Mouse (Mus musculus) midbrain, embryonic 15.5 days (tissue): ENCODE results near the gene Tpcn1. TPM values are rescaled to one million over a fixed set of nuclear protein-coding genes. Genes with fewer than 3 reads are reported as not detected.

ENCODE experiments used
- ATAC-seq: fragments of 200-750 bp; cut with Nextera tagmentation; replicated peaks from 2 replicates; pipeline ENCODE4 v1.8.0; 2017; ENCODE audit warnings: moderate TSS enrichment
- H3K27ac ChIP-seq: fragments of 300-500 bp; sonication (generic); 2 replicates; pipeline ENCODE4 v1.5.1; 2015; ENCODE audit warnings: mild to moderate bottlenecking, inconsistent platforms
- H3K27me3 ChIP-seq: fragments of 300-500 bp; sonication (generic); replicated peaks from 2 replicates; pipeline ENCODE4 v1.6.1; 2015; ENCODE audit warnings: inconsistent platforms
- H3K36me3 ChIP-seq: fragments of 300-500 bp; sonication (generic); replicated peaks from 2 replicates; pipeline ENCODE4 v1.6.1; 2015; ENCODE audit warnings: inconsistent platforms
- H3K4me1 ChIP-seq: fragments of 300-500 bp; sonication (generic); 2 replicates; pipeline ENCODE4 v1.6.1; 2015; ENCODE audit warnings: inconsistent platforms
- H3K4me2 ChIP-seq: fragments of 300-500 bp; sonication (generic); 2 replicates; pipeline ENCODE4 v1.6.1; 2015; ENCODE audit warnings: inconsistent platforms, mild to moderate bottlenecking, moderate library complexity
- H3K4me3 ChIP-seq: fragments of 300-500 bp; sonication (generic); 2 replicates; pipeline ENCODE4 v1.5.1; 2015; ENCODE audit warnings: mild to moderate bottlenecking, inconsistent platforms
- H3K9ac ChIP-seq: fragments of 300-500 bp; sonication (generic); 2 replicates; pipeline ENCODE4 v1.6.1; 2015; ENCODE audit warnings: mild to moderate bottlenecking, inconsistent platforms
- H3K9me3 ChIP-seq: fragments of 300-500 bp; sonication (generic); 2 replicates; pipeline ENCODE4 v1.6.1; 2016; ENCODE audit warnings: inconsistent platforms
- WGBS: fragments of 180-500 bp; shearing (Covaris S2); methylation state at CpG from one replicate; pipeline ENCODE4 v1.1.7; 2015; ENCODE audit warnings: mixed read lengths; 5-methylcytosine and 5-hydroxymethylcytosine counted together
- polyA plus RNA-seq: library from polyadenylated mRNA; unstranded; fragments of >200 nt; fragmentation: Nextera tagmentation; extraction: Ambion mirVana; gene quantifications from 2 replicates; pipeline ENCODE4 v1.2.1, GENCODE M21; 2015

Gene Tpcn1
- polyA plus RNA-seq, 1 experiment from 2014 or later, result 17.7 TPM

DNA sequence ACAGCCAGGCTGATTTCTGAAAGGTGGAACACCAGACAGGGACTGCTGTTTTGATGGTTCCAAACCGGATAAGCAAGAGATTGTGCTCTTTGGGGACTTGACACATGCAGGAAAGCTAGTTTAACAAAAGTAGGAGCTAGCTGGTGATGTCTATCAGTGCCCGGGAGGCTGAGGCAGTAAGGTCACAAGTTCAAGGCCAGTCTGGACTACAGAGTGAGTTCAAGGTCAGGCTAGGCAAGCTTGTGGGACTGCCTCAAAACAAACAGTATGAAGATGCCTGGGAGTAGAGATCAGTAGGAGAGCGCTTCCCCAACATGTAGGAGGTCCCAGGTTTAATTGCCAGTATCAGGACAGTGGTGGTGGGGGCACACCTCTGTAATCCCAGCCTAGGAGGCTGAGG lies 91.4 kb downstream of the Tpcn1 start:
- 0 out of 2 replicates have a peak, but pooled peaks cover 3% of the 10 kb centered on the region for H3K36me3 ChIP-seq
- ATAC-seq, result no peak
- WGBS, result 91% methylated on average over 3 of the region's 3 CpGs

DNA sequence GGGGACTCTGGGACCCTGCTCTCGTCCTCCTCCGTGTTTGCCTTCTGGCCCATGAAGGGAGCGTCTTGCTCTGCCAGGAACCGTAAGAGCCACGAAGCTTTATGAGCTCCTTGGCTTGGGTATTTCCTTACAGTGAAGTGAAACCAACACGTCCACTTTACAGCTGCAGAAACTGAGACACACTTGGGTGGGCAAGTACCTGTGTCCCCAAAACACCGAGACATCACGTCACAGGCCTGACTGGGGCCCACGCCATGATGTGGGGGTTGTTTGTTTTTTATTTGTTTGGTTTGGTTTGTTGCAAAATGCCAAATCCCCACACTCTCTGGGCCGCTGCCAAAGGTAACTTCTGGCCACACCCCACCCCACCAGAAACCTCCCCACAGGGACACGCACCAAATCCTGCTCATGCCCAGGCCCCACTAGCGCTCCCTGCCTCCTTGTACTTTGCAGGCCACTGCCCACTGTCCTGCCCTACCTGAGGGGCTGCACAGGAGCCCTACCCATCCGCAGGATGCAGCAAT lies 92.7 kb downstream of the Tpcn1 start:
- Histone ChIP-seq H3K4me1 (peaks cover 2% of the 10 kb centered on the region; the same call in 1 of the 2 replicates), H3K9me3 (no peaks in the 10 kb centered on the region), H3K27me3 (no peaks in the 10 kb centered on the region), H3K27ac (no peak overlapping the region), H3K4me3 (no peak overlapping the region), H3K36me3 (0 out of 2 replicates have a peak, but pooled peaks cover 3% of the 10 kb centered on the region), H3K9ac (no peak overlapping the region), H3K4me2 (no peak overlapping the region)
- 88% methylated on average over 13 of the region's 13 CpGs for WGBS
- ATAC-seq, result no peak

More for the DNA sequence above, 91.4 kb downstream of the Tpcn1 start:
- no peak overlapping the region for H3K27ac ChIP-seq
- no peak overlapping the region for H3K9ac ChIP-seq
- no peak overlapping the region for H3K4me3 ChIP-seq
- H3K9me3 ChIP-seq, result no peaks in the 10 kb centered on the region
- no peaks in the 10 kb centered on the region for H3K27me3 ChIP-seq
- no peak overlapping the region for H3K4me2 ChIP-seq
- H3K4me1 ChIP-seq, result peaks cover 7% of the 10 kb centered on the region

DNA sequence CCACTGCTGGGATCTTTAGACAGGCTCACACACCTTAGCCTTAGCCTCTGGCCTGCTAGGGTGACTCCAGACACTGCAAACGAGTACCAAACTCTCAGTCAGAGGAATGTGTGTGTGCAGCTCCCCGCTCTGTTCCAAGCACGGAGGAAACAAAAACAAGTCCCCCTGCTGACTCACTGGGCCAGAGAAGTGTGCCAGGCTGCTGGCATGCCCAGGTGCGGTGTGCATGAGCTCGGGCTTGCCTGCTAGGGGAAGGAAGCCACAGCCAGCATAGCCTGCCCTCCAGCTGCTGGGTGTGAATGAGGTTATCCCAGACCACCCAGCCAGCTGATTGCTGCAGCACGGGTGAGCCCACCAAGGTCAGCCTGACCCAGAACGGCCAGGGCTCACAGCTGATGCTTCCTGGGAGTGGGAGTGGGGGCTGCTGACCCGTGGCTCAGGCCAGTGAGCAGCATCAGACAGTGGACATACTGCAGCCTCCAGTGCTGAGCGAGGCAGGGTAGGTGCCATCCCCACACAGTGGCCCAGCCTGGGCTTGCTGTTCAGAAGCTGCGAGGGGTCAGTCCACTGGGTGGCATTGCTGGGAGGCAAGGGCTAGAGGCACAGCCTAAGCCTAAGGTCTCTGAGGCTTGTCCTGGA lies 93.3 kb downstream of the Tpcn1 start:
- 80% methylated on average over 10 of the region's 10 CpGs for WGBS
- H3K4me1 ChIP-seq, result peaks cover 5% of the 10 kb centered on the region; the same call in 1 of the 2 replicates
- H3K9me3 ChIP-seq, result no peaks in the 10 kb centered on the region
- ATAC-seq, result no peak
- H3K9ac ChIP-seq, result no peak overlapping the region
- H3K36me3 ChIP-seq, result 0 out of 2 replicates have a peak, but pooled peaks cover 3% of the 10 kb centered on the region
- H3K27me3 ChIP-seq, result no peaks in the 10 kb centered on the region
- H3K4me3 ChIP-seq, result no peak overlapping the region
- no peak overlapping the region for H3K27ac ChIP-seq
- no peak overlapping the region for H3K4me2 ChIP-seq

DNA sequence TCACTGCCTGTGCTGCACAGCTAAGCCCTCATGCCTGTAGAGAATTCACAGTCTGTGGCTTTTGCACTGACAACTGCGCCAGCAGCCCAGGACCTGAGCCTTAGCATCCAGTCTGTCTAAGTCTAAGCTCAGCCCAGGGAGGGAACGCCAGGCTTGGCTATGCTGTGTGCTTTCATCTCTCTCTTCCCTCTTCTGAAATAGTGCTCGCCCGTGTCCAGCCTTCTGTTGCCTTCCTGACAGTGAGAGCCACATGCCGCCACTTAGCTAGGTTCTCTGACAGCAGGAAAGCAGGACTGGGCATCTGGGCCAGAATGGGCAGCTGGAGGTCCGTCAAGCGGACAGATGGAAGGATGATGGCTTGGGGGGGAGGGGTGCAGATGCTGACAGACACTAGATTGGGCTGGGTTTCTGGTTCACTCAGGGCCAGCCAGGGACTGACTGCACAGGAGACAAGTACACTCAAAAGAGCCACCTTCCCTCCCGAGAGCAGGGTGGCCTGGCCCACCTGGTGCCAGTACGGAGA lies 94.5 kb downstream of the Tpcn1 start:
- Histone ChIP-seq H3K4me2 (no peak overlapping the region), H3K36me3 (0 out of 2 replicates have a peak, but pooled peaks cover 3% of the 10 kb centered on the region), H3K9me3 (no peaks in the 10 kb centered on the region), H3K4me3 (no peak overlapping the region), H3K9ac (no peak overlapping the region), H3K27ac (no peak overlapping the region), H3K27me3 (no peaks in the 10 kb centered on the region), H3K4me1 (peaks cover 5% of the 10 kb centered on the region; the same call in 1 of the 2 replicates)
- WGBS, result 75% methylated on average over 9 of the region's 9 CpGs
- no peak for ATAC-seq

DNA sequence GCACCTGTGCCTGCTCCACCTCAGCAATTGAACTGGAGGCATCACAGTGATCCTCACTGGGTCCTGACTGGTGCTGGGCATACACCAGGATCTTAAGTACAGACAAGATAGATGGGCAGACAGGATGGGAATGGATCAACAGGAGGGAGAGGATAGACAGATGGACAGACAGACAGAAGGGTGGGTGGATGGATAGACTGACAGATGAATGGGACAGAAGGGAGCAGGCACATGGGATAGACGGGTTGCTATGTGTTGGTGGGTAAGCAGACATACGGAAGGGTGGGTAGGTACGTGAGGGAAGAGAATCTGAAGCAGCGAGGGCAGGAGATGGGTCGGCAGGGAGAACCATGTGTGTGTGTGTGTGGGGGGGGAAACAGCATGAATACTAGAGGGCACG lies 95.0 kb downstream of the Tpcn1 start:
- Histone ChIP-seq H3K9me3 (no peaks in the 10 kb centered on the region), H3K9ac (no peak overlapping the region), H3K36me3 (0 out of 2 replicates have a peak, but pooled peaks cover 3% of the 10 kb centered on the region), H3K4me2 (no peak overlapping the region), H3K4me1 (peaks cover 5% of the 10 kb centered on the region; the same call in 1 of the 2 replicates), H3K4me3 (no peak overlapping the region), H3K27ac (no peak overlapping the region), H3K27me3 (no peaks in the 10 kb centered on the region)
- WGBS, result 90% methylated on average over 6 of the region's 6 CpGs
- no peak for ATAC-seq

DNA sequence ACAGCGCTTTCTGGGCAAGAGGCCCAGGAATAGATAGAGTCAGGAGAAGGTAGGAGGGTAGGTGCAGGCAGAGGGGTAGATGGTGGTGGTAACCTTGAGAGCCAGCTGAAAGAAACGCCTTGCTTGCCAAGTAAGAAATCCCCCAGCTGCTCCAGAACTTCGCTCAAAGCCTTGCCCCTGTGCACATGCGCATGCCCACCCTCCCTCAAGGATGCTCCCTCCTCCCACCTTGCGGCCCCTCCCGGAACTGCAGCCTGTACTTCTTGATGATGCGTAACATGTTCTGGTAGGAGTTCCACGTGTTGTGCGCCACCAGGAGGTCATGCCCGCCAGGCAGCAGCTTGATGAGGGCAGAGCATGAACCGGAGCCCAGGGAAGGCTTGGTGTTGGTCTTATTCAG lies 96.0 kb downstream of the Tpcn1 start:
- H3K4me1 ChIP-seq, result peaks cover 5% of the 10 kb centered on the region; the same call in 1 of the 2 replicates
- no peak overlapping the region for H3K27ac ChIP-seq
- H3K4me3 ChIP-seq, result no peak overlapping the region
- H3K9ac ChIP-seq, result no peak overlapping the region
- no peak overlapping the region for H3K4me2 ChIP-seq
- WGBS, result 58% methylated on average over 11 of the region's 11 CpGs
- H3K9me3 ChIP-seq, result no peaks in the 10 kb centered on the region
- H3K36me3 ChIP-seq, result 0 out of 2 replicates have a peak, but pooled peaks cover 3% of the 10 kb centered on the region
- ATAC-seq, result no peak
- no peaks in the 10 kb centered on the region for H3K27me3 ChIP-seq

DNA sequence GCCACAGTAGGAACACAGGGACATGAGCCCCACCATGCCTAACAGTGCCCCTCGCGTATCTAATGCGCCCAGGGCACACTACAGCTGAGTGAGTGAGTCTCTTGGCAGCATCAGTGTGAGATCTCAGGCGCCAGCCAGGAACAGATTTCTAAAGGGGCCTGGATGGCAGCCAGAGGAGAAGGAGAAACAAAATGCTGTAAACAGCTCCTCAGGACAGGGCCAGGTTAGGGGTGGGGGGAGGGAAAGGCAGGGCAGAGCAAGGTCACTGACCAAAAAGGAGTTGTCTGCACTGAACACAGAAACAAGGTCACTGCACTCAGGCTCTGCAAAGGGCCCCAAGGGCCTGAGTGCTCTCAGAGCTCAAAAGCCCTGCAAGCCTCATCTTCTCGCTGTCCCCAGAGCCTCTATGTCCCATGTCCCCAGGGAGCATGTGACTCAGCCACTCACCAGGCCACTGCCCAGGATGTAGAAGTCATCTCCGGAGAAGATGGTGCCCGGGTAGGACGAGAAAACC lies 97.7 kb downstream of the Tpcn1 start:
- Histone ChIP-seq H3K36me3 (0 out of 2 replicates have a peak, but pooled peaks cover 6% of the 10 kb centered on the region), H3K4me1 (peaks cover 5% of the 10 kb centered on the region; the same call in 1 of the 2 replicates), H3K9ac (no peak overlapping the region), H3K4me3 (no peak overlapping the region), H3K27me3 (no peaks in the 10 kb centered on the region), H3K9me3 (no peaks in the 10 kb centered on the region), H3K27ac (no peak overlapping the region), H3K4me2 (no peak overlapping the region)
- ATAC-seq, result 0 out of 2 replicates have a peak, but pooled peaks have one; percentile 3
- 75% methylated on average over 8 of the region's 8 CpGs for WGBS

DNA sequence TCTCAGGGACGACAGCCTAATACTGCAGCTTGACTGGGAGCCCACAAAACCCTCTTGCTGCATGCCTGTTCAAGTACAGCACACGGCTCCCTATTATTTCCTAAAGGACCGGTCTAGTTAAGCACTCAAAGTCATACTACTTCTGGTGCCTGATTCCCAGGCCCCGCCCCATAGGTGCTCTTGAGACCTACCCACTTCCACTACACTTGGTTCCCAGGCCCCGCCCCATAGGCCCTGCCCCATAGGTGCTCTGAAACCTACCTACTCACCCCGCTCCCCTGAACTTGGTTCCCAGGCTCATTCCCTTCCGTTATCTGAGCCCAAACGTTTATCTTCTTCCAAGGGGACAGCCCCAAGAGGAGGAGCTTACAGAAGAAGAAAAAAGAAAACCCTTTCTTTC lies 100.6 kb downstream of the Tpcn1 start:
- ATAC-seq, result no peak

More for the DNA sequence above, 100.6 kb downstream of the Tpcn1 start:
- Histone ChIP-seq H3K27me3 (no peaks in the 10 kb centered on the region), H3K4me2 (no peak overlapping the region), H3K4me3 (no peak overlapping the region), H3K27ac (no peak overlapping the region), H3K9ac (no peak overlapping the region), H3K9me3 (no peaks in the 10 kb centered on the region), H3K36me3 (peaks cover 6% of the 10 kb centered on the region; the same call in 1 of the 2 replicates), H3K4me1 (peaks cover 5% of the 10 kb centered on the region; the same call in 1 of the 2 replicates)
- whole genome bisulfite sequencing, result 89% methylated on average over 8 of the region's 8 CpGs

Other genes starting within 250 kb of the Tpcn1 start
- 36.8 and 41.5 TPM in 2 replicates for gene Lhx5, start 157.0 kb downstream of the Tpcn1 start, polyA plus RNA-seq
- 5.6 and 6.0 TPM in 2 replicates for gene Sdsl, start 115.9 kb downstream of the Tpcn1 start, polyA plus RNA-seq
- gene Sds, start 112.1 kb downstream of the Tpcn1 start, polyA plus RNA-seq, result 0.36 TPM in 1 of 2 replicates, not detected in the other
- gene Plbd2, start 85.0 kb downstream of the Tpcn1 start, polyA plus RNA-seq, result 36.8 and 37.2 TPM in 2 replicates
- 1.6 and 2.5 TPM in 2 replicates for gene Slc8b1, start 77.5 kb downstream of the Tpcn1 start, polyA plus RNA-seq
- 1.7 and 1.8 TPM in 2 replicates for gene Iqcd, start 343 bp upstream of the Tpcn1 start, polyA plus RNA-seq
- gene Rita1, start 23.9 kb upstream of the Tpcn1 start, polyA plus RNA-seq, result 28.3 and 30.6 TPM in 2 replicates
- gene Ddx54, start 24.1 kb upstream of the Tpcn1 start, polyA plus RNA-seq, result 39.9 and 43.7 TPM in 2 replicates
- 0.44 and 0.70 TPM in 2 replicates for gene Cfap73, start 45.6 kb upstream of the Tpcn1 start, polyA plus RNA-seq
- gene Rasal1, start 60.1 kb upstream of the Tpcn1 start, polyA plus RNA-seq, result 1.0 and 1.6 TPM in 2 replicates
- 64.5 and 68.9 TPM in 2 replicates for gene Dtx1, start 123.3 kb upstream of the Tpcn1 start, polyA plus RNA-seq
- 0.43 and 0.59 TPM in 2 replicates for gene Oas2, start 161.2 kb upstream of the Tpcn1 start, polyA plus RNA-seq
- 0.81 and 1.0 TPM in 2 replicates for gene Oas3, start 189.0 kb upstream of the Tpcn1 start, polyA plus RNA-seq
- gene Oas1e, start 206.9 kb upstream of the Tpcn1 start, polyA plus RNA-seq, result 0.23 and 0.28 TPM in 2 replicates
- gene Oas1c, start 223.8 kb upstream of the Tpcn1 start, polyA plus RNA-seq, result 0.31 and 0.41 TPM in 2 replicates